Mouse (Mus musculus) urinary bladder, postnatal 4 days (tissue): Measurements from ENCODE around the gene Olfr1252.

Experiments used
- DNase-seq, 2 experiments: peaks; one replicate each; pipeline ENCODE4 v3.0.0; 2021 to 2022; ENCODE audit warnings: low spot score in 2 of 2

The Olfr1252 gene

DNA sequence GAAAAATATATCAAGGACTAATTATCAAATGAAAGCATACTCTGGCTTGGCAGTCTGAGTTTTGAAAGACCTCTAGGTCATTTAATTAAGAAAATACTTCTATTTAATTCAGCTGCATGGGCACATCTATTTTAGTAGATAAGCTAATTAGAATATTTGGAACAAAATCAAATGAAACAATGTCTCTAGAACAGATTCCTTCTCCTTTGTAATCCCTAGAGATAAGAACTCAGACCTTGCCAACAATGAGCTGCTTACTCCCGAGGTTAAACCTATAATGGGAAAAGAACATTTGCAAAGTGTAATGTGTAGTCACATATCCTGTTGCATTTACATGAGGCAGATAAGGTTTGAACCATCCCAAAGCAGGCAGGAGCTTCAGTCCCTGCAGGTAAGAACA lies at the start of gene Olfr1252:
Gene Olfr1252, minus strand, starts transcription at position 101 of the 400 bp plus-strand sequence.
- DNase-seq, result no peak

DNA sequence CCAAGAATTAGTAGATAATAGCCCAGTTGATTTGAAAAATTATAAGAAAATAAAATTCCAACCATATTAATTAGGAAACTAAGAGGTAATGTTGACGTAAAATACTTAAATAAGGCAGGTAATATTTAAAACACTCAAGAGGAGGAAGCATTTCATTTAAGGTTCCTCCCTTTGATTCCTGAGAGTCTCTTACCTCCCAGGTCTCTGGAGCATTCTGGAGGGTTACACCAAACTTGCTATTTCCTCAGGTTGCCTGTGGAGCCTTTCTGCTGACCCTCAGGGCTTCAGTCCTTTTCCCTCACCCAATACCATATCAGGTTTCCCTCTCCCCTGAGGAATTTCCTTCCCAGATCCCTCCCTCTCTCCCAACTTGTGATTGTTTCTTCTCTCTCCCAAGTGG lies 32.2 kb upstream of the Olfr1252 start, which contains the start of gene Olfr1253:
Gene Olfr1253, minus strand, starts transcription at position 101 of the 400 bp plus-strand sequence.
- DNase-seq, result no peak

DNA sequence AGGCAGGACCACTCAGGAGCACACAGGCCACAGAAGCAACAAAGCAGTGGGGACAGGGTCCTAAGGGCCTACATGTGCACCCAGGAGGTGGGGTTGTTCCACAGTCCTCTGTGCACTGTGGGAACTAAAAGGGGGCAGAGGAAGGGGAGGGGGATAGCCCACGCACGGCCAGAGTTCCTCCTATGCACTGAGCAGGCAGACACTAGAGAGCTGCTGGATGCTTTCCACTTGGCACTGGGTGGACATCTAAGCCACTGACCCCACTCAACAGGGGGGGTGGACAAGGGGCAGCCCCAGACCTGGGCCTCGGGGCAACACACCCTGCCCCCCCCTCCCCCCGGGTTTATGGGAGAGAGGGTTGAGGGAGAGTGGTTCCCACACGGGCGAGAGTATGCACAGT lies 32.8 kb downstream of the Olfr1252 start:
- no peak for DNase-seq

DNA sequence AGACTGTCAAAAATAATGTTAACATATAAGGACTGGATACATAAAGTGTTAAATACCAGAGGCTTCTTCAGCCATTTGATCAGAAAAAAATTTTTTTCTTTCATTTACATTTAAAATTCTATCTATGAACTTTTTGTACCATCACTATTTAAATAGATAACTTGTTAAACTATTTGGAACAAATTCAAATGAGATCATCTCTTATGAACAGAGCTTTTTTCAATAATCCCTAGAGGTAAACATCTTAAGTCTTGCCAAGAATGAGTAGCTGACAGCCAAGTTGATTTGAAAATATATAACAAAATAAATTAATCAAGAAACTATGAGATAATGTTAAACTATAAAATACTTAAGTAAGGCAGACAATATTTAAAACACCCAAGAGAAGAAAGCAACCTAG lies 53.0 kb downstream of the Olfr1252 start, which contains the start of gene Olfr1251:
Gene Olfr1251, minus strand, starts transcription at position 101 of the 400 bp plus-strand sequence.
- DNase-seq, result no peak
